Mouse (Mus musculus): Measurements from ENCODE around the gene Ube2h.

The Ube2h gene

DNA sequence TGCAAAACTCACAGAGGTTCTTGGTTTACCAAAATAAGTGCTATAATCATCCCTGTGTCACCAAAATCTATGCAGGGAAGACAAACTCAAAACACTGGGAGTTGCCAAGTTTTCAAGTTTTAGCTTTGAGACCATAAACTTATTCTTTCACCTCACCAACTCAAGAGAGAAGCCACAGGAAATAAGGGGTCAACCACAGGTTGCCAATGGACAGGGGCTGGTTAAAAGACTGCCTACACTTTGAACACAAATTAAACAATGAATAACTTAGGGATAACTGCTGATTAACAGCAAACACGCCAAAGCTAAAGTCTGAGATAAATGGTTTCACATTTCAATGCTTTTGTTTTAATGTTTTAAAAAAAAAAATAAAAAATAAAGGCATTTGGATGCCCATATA is 5.2 kb downstream of the Ube2h start:
- no peak for DNase-seq

DNA sequence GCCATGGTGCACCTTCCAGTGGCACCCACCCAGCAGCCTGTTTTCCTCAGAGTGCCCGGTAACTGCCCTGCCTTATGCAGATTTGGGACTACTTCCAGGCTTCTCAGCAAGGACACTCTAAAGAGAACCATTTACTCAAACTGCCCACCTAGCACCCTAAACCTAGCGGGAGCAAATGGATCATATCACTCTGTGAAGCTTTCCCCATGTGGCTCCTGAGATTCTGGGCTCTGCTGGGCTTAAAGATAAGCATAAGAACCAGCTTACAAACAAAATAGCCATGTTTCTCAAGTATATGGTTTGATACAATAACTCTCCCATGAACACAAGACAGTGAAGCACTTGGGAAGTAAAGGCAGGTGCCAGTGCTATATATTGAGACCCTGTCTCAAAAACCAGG is 11.8 kb downstream of the Ube2h start:
- DNase-seq: no peak

DNA sequence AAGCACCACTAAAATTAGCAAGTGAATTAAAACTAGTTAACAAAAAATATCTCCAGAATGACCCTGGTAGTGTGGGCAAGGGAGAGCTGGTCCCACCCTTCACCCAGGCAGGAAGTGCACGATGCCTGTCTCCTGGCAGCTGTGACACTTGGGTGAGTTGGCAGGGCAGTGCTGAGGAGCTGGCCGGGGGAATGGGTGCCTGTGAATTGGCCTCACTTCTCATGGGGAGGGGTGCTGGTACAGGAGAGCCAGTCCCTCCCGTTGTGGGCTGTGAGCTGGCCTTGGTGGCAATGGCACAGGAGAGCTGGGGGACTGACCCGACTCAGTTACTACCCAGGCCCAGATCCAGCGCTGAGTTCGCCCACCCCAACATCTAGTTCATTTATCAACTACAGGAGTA is 16.4 kb downstream of the Ube2h start:
- DNase-seq: no peak

DNA sequence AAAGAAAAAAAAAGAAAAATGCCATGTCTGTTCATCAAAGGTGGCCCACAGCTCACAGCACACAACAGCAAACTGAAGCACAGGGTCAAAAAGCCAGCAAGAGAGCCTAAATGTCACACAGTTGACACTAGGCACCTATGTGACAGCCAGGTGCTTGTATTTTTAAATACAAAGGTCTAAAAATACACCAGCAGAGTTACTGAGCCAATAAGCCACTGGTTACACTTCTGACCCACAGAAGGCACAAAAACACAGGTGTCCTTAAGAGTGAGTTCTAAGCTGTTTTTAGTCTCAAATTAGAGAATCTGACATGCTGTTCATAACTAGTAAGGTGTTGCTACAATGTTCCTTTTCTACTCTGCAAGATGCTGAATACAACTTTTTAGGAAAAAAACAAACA is 17.7 kb downstream of the Ube2h start:
- DNase-seq: no peak

DNA sequence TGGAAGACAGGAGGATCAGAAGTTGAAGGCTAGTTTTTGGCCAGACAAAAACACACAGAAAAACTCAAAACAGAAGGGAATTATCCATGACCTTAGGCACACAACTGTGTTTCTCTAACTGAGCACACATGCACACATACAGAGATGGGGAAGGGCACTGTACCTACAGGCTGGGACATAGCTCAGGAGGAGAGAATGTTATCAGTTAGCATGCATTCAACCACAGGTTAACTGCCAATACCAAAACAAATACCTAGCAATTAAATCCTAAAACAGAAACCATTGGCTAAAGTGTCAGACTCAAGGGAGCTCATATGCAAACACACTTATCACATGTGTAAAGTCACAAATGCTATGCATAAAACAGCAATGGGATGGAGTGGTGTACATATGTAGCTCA is 20.2 kb downstream of the Ube2h start:
- no peak for DNase-seq

DNA sequence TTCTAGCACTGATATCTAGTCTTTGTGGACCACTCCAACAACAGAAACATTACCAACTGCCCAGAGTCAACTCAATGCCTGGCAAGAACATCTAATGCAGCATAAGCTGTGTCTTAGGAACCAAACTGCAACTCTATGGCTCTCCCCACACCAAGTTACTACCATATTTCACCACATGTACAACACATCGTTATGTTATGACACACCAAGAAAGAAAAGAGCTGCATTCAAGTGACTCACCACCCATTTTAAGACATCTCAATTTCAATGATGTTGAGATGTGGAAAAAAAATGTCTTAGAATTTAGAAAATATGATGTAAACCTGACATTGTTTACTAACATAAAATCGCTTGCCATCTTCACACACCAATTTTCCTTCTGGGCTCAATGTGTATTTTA is 22.0 kb downstream of the Ube2h start:
- DNase-seq: no peak

DNA sequence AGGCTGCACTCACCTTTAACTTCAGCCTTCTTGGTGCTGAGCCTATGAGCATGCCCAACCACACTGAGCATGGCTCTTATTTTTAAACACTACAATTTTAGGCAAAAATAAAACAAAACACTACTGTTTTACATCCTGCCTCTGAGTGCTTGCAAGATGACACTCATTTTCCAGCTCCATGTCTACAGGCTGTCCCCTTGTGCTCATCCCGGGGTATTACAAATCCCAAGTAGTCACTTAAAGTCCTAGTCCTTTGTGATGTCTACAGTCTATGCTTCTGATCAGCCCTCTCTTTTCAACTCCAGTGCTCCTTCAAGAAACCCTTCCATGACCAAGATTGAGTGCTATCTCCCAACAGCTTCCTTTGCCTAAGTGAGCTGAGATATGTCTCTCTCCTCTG is 26.0 kb downstream of the Ube2h start:
- DNase-seq: no peak

DNA sequence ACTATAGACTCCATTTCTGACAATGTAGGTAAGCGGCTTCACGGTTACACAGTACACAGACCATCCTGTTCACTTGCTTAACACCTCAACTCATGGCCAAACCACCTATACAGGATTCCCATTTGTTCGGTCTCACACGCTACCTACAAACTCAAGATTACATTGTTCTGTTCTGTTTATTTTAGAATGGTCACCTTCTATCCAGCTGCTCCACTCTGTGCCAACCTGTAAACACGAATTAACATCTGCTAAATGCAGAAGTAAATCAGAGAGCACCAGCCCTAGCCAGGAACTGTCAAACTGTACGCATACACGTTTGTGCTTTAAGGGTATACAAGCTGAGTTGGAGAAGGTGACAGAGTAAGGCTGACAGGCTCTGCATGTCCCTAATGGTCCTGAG is 27.5 kb downstream of the Ube2h start:
- no peak for DNase-seq

DNA sequence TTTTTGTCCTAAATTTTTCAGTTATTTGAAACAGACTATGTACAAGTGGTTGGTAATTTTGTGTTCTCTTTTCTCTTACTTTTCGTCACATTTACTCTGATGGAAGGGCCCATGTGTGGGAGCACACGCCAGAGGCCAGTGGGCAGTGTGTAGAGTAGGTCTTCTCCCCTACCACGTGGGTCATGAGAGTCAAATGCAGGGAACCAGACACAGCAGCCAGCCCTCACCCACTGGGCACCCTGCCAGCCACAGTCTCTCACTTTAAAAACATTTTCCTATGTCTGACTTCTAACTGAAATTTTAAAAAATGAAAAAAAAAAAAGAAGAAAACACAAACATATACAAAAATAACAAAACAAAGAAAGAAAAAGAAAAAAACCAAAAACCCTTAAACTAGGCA is 28.0 kb downstream of the Ube2h start:
- DNase-seq: peak; percentile 13

DNA sequence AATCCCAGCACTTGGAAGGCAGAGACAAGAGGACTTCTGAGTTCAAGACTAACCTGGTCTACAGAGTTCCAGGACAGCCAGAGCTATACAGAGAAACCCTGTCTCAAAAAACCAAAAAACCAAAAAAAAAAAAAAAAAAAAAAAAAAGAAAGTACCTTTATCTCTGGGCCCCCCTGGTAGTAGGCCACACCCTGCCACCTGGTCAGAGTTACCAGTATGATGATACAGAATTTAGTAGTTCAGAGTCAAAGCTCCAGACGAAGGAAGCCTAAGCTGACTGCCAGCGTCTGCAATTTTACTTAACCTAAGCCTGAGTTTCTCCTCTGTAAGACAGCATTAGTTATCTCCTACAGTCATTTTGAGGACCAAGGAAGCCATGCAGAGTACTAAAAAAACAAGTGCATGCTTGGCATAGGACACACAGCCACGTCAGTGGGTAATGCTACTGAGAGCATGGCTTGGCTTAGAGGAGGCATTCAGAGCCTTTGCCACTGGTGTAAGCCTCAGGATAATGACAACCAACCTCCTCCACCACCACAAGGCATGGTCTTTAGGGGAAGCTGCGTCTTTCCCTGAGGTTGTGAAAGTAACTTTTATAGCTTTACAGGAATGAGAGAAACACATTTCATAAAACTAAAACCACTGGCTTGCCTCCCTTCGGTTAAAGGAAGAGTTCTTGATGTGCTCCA is 29.0 kb downstream of the Ube2h start:
- DNase-seq: no peak

DNA sequence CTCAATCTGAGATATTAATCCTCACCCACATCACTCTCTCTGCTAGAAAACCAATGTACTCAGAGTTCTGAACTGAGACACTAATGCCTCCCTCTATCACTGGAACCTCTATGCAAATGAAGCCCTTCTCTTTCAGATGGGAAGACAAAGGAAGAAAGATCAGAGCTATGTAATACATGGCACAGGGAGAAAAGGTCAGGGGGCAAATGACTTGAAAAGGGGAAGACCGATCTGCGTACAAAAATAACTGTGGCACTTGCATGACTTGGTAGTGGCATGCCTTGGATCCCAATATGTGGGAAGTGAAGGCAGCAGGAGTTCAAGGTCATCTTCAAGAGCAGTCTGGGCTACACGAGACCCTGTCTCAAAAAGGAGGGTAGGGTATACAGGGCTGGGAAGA is 31.4 kb downstream of the Ube2h start:
- no peak for DNase-seq

DNA sequence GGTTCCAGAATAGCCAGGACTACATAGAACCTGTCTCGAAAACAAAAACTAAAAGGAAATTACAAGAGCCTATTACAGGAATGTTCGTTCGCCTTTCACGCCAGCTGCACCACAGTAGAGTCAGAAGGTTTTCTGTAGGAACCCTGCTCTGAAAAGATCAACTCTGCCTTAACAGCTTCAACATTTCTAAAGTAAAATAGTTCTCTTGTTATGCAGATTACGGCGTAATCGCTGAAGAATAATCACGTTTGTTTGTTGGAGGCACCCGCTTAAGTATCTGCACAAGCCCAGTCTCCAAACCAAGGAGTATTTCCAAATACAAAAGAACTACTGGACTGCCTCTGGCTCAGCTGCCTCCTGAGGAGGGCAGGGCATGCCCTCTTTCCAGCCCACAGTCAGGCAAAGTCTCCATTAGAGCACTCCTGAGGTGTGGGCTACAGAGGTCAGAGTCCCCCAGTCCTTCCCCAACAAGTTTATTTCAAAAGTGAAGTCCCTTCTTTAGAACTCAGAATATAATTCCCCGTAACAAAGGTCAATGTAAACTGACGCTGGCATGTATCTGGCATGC is 31.9 kb downstream of the Ube2h start:
- DNase-seq: no peak

DNA sequence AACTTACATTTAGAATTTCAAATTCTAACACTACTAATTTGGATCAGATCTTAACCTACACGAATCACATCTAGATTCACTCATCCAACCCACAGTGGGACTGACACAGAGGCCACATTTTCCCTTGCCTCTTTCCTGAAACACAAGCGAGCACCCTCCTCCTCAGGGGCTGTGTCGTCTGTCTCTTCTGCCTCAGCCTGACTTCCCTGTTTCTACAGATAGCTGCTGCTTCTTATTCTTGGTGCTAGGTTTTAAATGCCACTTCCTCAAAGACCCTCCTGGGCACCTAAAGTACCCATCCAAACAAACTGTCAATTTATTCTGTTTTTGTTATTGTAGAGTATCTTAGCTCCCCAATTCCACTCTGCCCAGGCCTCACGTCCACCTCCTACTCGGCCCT is 34.5 kb downstream of the Ube2h start:
- no peak for DNase-seq

DNA sequence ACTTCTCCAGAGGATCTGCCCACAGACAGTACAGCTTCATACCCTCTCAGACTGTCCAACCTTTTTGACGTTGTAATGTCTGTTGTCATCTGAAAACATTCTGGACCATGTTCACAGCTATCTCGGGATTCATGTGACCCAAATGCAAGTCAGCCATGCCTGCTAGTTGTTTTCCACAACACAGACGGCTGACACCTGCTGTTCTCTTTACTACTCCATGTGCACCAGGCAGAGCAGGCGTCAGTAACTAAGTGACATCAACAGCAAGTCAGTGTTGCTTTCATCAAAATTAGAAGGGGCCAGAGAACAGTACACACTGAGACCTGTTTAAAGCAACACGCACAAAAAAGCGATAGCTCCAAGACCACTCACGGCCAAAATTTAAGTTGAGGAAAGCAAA is 36.9 kb downstream of the Ube2h start:
- DNase-seq: no peak

DNA sequence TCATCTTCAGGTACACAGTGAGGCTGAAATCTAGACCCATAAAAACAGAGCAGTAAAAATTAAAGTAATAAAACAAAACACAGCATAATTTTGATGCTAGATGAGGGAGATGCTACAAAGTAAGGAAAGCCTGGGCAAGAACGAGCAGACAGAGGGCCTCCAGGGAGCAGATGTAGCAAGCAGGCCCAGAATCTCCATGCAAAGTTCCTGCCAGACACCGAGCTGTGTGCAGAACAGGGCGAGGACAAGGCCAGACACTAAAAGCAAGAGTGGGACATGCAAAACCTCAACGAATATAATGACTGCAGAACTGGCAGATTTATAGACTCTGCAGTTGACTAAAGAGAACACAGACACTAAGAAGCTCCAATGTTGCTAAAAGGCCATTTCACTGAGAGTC is 38.9 kb downstream of the Ube2h start:
- DNase-seq: no peak

DNA sequence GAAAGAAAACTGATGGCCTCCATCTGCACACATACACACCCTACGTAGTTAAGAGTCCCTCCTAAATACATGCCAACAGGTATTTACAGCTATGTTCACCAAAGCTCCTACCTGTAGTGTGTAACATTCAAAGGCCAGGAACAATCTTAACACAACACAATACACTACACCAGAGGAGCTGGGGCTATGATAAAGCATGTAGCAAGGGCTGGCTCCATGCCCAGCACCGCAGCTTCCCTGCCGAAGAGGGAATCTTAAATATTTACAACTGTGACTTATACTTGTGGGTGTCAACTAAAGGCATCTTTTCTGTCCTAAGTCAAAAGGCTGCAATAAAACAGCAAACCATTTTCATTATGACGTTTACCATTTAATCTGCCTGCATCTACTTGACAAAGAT is 41.3 kb downstream of the Ube2h start:
- no peak for DNase-seq

DNA sequence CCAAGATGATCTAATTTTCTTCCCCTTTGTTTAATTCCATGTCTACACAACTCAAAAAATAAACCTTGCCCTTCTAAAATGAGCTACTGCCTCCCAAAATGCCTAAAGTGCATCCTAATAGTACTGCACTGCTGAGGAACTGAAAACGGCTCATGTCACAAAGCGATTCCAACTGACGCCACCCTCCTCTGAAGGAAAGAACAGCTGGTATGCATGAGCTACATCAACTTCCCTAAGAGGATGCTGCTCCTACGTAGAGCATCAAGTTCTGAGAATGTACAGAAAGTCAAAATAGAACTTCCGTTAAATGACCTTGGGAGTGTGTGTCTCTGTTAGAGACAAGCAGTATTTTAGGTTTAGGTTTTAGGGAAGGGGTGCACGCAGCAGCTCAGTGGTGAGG is 45.1 kb downstream of the Ube2h start:
- no peak for DNase-seq

DNA sequence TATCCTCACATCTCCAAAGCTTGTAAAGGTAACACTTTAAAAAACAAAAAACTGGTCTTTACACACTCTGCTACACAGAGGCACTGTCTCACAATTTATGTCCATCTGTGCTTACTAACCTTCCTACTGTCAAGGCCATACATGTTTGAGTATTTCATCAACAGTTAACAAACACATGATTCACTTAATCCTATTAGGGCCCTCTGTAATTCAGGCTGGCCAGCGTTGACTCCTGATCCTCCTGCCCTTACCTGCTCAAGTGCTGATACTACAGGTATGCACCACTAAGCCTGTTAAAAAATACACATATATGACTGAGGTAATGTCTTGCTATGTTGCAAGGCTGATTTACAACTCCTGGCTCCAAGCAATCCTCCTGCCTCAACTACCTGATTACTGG is 46.4 kb downstream of the Ube2h start:
- DNase-seq: no peak

DNA sequence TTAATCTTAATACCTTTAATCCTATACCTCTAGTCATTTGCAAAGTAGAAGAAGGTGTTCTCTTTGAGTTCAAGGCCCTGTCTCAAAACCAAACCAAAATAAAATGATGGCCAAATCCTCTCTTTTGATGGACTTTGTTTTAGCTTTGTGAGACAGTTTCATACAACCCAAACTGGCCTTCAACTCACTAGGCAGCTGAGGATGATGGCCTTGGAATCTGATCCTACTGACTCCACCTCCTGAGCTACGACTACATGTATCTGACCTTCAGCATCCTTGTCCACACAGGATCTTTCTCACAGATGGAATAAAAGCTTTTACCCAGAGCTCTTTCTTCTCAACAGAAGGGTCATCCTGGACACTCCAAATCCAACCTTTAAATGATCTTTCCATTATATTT is 48.5 kb downstream of the Ube2h start:
- no peak for DNase-seq

DNA sequence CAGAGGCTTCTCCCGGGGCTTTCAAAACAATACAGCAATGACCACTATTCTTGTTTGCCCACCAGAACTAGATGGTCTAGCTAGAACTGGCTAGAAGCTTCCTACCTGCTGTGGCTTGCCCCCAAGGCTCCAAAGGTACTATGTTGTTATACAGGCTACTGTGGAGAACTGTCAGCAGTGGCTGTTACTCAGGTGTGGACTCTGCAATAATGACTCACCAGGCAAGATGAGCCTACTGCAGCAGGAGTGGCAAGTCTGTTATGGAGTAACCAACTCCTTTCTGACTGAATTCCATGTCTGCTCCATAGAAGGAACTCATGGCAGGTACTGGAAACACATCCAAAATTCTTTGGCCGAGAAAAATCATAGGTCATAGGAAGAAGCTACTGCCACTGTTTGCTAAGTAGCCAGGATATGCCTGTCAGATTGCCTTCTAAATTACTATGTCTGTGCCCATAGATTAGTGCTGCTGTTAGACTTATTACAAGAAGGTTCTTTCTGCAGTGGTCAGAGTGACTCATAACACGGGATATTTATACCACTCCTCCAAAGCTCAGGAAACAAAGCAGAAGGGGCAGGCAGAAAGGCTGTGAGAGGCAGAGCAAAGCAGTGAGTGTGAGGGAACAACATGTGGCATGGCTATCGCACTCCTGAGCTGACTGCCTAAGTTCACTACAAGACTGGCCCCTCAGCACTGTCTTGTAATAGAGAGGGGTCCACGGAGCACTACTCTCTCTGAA is 51.9 kb downstream of the Ube2h start:
- no peak for DNase-seq

DNA sequence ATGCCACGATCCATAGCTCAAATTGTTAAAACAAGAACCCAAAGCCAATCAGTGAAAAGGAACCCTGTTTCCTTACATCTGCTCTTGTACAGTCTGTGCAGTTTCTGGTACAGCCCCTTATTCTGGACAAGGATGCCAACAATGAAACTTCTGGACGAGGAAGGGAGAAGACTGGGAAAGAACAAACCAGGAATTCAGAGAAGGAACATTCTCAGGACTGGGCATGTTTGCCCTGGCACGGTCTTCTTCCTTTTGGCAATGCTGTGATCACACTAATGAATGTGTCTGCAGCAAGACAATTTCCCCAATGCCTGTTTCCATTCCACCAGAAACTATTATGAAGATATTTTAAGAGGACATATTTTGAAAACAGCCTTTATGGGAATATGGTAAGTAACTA is 55.6 kb downstream of the Ube2h start:
- no peak for DNase-seq

DNA sequence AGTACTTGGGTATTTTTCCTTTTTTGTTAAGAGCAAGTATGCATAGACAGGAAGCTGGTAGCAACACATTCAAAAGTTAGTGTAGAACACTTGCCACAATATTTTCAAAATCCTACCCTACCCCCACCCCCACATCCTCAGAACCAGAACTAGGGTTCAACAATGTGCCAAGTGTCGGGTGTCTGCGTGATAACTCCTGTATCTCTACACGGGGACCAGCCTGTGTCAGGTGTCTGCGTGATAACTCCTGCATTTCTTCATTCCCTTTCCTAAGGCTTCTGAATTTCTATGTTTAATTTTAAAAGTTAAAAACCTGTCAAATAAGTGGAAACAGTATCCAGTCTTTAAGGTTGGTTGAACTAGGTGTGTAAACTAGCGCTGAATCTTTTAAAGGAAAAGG is 58.4 kb downstream of the Ube2h start:
- no peak for DNase-seq

DNA sequence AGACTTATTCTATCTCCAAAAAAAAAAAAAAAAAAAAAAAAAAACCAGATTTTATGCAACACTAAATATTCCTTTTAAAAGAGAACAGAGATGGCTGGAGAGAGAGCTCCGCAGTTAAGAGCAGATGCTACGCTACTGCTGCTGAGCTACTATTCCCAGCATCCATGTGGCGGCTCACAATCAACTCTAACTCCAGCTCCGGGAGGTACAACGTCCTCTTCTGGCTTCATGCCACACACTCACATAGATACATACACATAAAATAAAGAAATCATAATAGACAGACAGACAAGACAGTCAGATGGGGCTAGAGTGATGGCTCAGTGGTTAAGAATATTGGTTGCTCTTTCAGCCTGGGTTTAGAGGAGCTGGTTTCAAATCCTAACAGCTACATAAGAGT is 58.9 kb downstream of the Ube2h start:
- no peak for DNase-seq

DNA sequence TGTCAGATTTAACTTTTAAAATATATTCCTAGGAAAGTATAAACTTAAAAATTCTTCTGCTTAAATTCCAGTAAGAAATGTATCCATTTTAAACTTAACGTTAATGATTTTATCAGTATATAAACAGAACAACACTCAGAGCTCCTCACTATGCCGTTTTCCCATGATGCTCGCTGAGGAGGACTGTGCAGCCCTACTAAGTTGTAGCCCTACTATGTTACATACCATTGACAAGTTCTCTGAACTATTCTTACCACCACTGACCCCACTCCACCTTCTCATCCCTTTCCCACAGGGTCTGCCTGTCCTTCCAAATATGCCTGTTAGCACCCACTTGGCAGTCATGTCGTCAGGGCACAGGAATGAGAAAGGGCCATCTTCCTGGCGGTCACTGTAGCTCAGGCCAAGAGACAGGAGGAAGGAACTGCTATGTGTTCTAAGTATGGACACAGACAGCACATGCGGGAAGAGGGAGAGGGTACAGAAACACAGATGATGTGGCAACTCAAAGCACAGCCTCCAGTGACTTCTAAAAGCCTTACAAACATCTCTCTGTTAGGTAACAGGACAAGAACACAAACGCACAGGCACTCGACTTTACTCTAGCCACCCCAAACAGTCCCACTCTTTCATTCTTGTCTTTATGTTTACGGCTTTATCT is 60.9 kb downstream of the Ube2h start:
- no peak for DNase-seq
